Mouse (Mus musculus): ENCODE data around the gene Nodal. TPM values are rescaled to one million over a fixed set of nuclear protein-coding genes. Genes with fewer than 3 reads are reported as not detected.

The Nodal gene
- polyA plus RNA-seq (2012): not detected in 2 replicates

GRCm38 (mm10) chr10:61417672-61418071 is at the start of gene Nodal:
Gene Nodal, plus strand, starts transcription at chr10:61417972.

GRCm38 (mm10) chr10:61383021-61383714 is 34.6 kb upstream of the Nodal start, which contains the start of gene Pald1:
Gene Pald1, minus strand, starts transcription at chr10:61383530.

GRCm38 (mm10) chr10:61452645-61453044 is 34.9 kb downstream of the Nodal start, which contains the start of gene Eif4ebp2:
Gene Eif4ebp2, minus strand, starts transcription at chr10:61452661.

Other genes with a start within 250 kb of the Nodal start
- gene Tbata, start 246.0 kb upstream of the Nodal start, polyA plus RNA-seq (2012): not detected in 2 replicates
- gene Adamts14, start 144.5 kb upstream of the Nodal start, polyA plus RNA-seq (2012): 0.91 and 1.8 TPM in 2 replicates
- 0.43 and 0.73 TPM in 2 replicates for gene Prf1, start 120.1 kb upstream of the Nodal start, polyA plus RNA-seq (2012)
- 0.07 and 0.14 TPM in 2 replicates for gene Pald1, start 34.4 kb upstream of the Nodal start, polyA plus RNA-seq (2012)
- 89.0 and 96.0 TPM in 2 replicates for gene Eif4ebp2, start 34.7 kb downstream of the Nodal start, polyA plus RNA-seq (2012)
- 9.3 and 10.9 TPM in 2 replicates for gene Lrrc20, start 57.8 kb downstream of the Nodal start, polyA plus RNA-seq (2012)
- 0.02 TPM in 1 of 2 replicates, not detected in the other for gene Npffr1, start 177.5 kb downstream of the Nodal start, polyA plus RNA-seq (2012)
- 38.7 and 46.2 TPM in 2 replicates for gene Ppa1, start 230.6 kb downstream of the Nodal start, polyA plus RNA-seq (2012)

Measured in megakaryocyte-erythroid progenitor cell, adult 5 weeks (primary cell).